Mouse (Mus musculus) cortical plate, adult 2 months (tissue): ENCODE data around the gene 4933411K16Rik.

Source experiments
- CTCF ChIP-seq: fragments of 200-500 bp; IDR thresholded peaks from 2 replicates; pipeline ENCODE4 v1.5.1; 2011; ENCODE audit warnings: mild to moderate bottlenecking, control low read depth, low read length; ENCODE audit not compliant: insufficient read depth; ENCODE audit errors: extremely low read depth
- POLR2A ChIP-seq: fragments of 200-500 bp; IDR thresholded peaks from 2 replicates; pipeline ENCODE4 v1.6.1; 2011; ENCODE audit warnings: mild to moderate bottlenecking, low read length, control low read depth; ENCODE audit not compliant: insufficient read depth; ENCODE audit errors: extremely low read depth

DNA sequence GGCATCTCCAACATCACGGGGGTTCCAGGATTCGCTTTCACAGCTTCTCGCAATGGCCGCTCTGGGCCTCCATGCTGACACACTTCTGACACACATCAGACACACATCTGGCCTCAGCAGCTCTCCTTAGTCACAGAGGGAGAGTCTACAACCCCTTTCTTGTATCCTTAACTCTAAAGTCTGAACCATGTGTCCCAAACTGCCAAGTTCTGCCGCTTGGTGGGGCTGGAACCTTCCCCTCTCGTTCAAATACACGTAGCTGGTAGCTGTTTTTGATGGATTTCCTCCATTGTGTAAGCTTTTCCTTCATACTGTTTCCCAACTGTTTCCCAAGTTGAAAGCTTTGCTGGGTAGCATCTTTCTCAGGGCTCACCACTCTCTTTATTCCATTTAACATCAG lies 19.2 kb downstream of the 4933411K16Rik start:
- TF ChIP-seq CTCF (peak; percentile 30; the same call in 1 of the 2 replicates), POLR2A (no peak)
